Mouse (Mus musculus) limb, embryonic 13.5 days (tissue): Measurements from ENCODE around the gene Nek2. TPM values are rescaled to one million over a fixed set of nuclear protein-coding genes. Genes with fewer than 3 reads are reported as not detected.

Experiments used
- ATAC-seq: fragments of 200-750 bp; cut with Nextera tagmentation; 2 replicates; pipeline ENCODE4 v1.8.0; 2017; ENCODE audit warnings: low read depth, moderate number of reproducible peaks, moderate TSS enrichment; ENCODE audit not compliant: low FRiP score
- H3K27ac ChIP-seq: fragments of 300-500 bp; sonication (generic); 2 replicates; pipeline ENCODE4 v1.5.1; 2015; ENCODE audit warnings: inconsistent platforms, mild to moderate bottlenecking, moderate library complexity
- H3K27me3 ChIP-seq: fragments of 300-500 bp; sonication (generic); 2 replicates; pipeline ENCODE4 v1.6.1; 2015; ENCODE audit warnings: mild to moderate bottlenecking, inconsistent platforms
- H3K36me3 ChIP-seq: fragments of 300-500 bp; sonication (generic); 2 replicates; pipeline ENCODE4 v1.6.1; 2015; ENCODE audit warnings: inconsistent platforms, mild to moderate bottlenecking, moderate library complexity
- H3K4me1 ChIP-seq: fragments of 300-500 bp; sonication (generic); 2 replicates; pipeline ENCODE4 v1.6.1; 2015; ENCODE audit warnings: inconsistent platforms
- H3K4me2 ChIP-seq: fragments of 300-500 bp; sonication (generic); replicated peaks from 2 replicates; pipeline ENCODE4 v1.6.1; 2015; ENCODE audit warnings: inconsistent platforms, mild to moderate bottlenecking, moderate library complexity
- H3K4me3 ChIP-seq: fragments of 300-500 bp; sonication (generic); 2 replicates; pipeline ENCODE4 v1.5.1; 2015; ENCODE audit warnings: moderate library complexity, mild to moderate bottlenecking, inconsistent platforms
- H3K9ac ChIP-seq: fragments of 300-500 bp; sonication (generic); 2 replicates; pipeline ENCODE4 v1.6.1; 2015; ENCODE audit warnings: mild to moderate bottlenecking, inconsistent platforms
- H3K9me3 ChIP-seq: fragments of 300-500 bp; sonication (generic); 2 replicates; pipeline ENCODE4 v1.6.1; 2016; ENCODE audit warnings: inconsistent platforms
- WGBS: fragments of 180-500 bp; shearing (Covaris S2); methylation state at CpG from one replicate; pipeline ENCODE4 v1.1.7; 2015; 5-methylcytosine and 5-hydroxymethylcytosine counted together
- polyA plus RNA-seq: library from polyadenylated mRNA; unstranded; fragments of >200 nt; fragmentation: Nextera tagmentation; extraction: Ambion mirVana; gene quantifications from 2 replicates; pipeline ENCODE4 v1.2.1, GENCODE M21; 2015

The Nek2 gene
- polyA plus RNA-seq, 1 experiment from 2014 or later, result 28.4 TPM

GRCm38 (mm10) chr1:191864551-191865027 lies 43.3 kb downstream of the Nek2 start:
- no peaks in the 10 kb centered on the region for H3K27me3 ChIP-seq
- H3K4me3 ChIP-seq, result no peak overlapping the region
- H3K4me1 ChIP-seq, result no peaks in the 10 kb centered on the region
- H3K4me2 ChIP-seq, result no peak overlapping the region
- no peaks in the 10 kb centered on the region for H3K9me3 ChIP-seq
- WGBS, result 83% methylated on average over 8 of the region's 8 CpGs
- H3K36me3 ChIP-seq, result no peaks in the 10 kb centered on the region
- no peak overlapping the region for H3K27ac ChIP-seq
- no peak overlapping the region for H3K9ac ChIP-seq
- no peak for ATAC-seq

- H3K27ac ChIP-seq, result no peak overlapping the region
- H3K4me1 ChIP-seq, result no peaks in the 10 kb centered on the region
- no peak overlapping the region for H3K4me3 ChIP-seq
- H3K4me2 ChIP-seq, result no peak overlapping the region
- 74% methylated on average over 6 of the region's 6 CpGs for WGBS
- H3K27me3 ChIP-seq, result no peaks in the 10 kb centered on the region
- H3K9ac ChIP-seq, result no peak overlapping the region
- no peaks in the 10 kb centered on the region for H3K9me3 ChIP-seq
- H3K36me3 ChIP-seq, result no peaks in the 10 kb centered on the region
- no peak for ATAC-seq
Observed at GRCm38 (mm10) chr1:191872076-191872710, 50.9 kb downstream of the Nek2 start.

- H3K36me3 ChIP-seq, result no peaks in the 10 kb centered on the region
- H3K27ac ChIP-seq, result no peak overlapping the region
- H3K4me1 ChIP-seq, result peaks cover 8% of the 10 kb centered on the region
- no peak overlapping the region for H3K4me2 ChIP-seq
- no peak overlapping the region for H3K9ac ChIP-seq
- no peak for ATAC-seq
- no peaks in the 10 kb centered on the region for H3K9me3 ChIP-seq
- WGBS, result 88% methylated on average over 7 of the region's 7 CpGs
- no peak overlapping the region for H3K4me3 ChIP-seq
- H3K27me3 ChIP-seq, result no peaks in the 10 kb centered on the region
Observed at GRCm38 (mm10) chr1:191875006-191875405, 53.8 kb downstream of the Nek2 start.

- 77% methylated on average over 9 of the region's 9 CpGs for WGBS
Observed at GRCm38 (mm10) chr1:191875683-191876305, 54.5 kb downstream of the Nek2 start.

GRCm38 (mm10) chr1:191877681-191878080 lies 56.4 kb downstream of the Nek2 start:
- Histone ChIP-seq H3K4me1 (peaks cover 8% of the 10 kb centered on the region), H3K9me3 (no peaks in the 10 kb centered on the region), H3K27ac (no peak overlapping the region), H3K4me2 (no peak overlapping the region), H3K9ac (no peak overlapping the region), H3K36me3 (no peaks in the 10 kb centered on the region), H3K4me3 (no peak overlapping the region), H3K27me3 (no peaks in the 10 kb centered on the region)
- 45% methylated on average over 10 of the region's 10 CpGs for WGBS
- ATAC-seq, result no peak

More at GRCm38 (mm10) chr1:191875683-191876305, 54.5 kb downstream of the Nek2 start:
- Histone ChIP-seq H3K9ac (no peak overlapping the region), H3K9me3 (no peaks in the 10 kb centered on the region), H3K4me1 (peaks cover 8% of the 10 kb centered on the region), H3K36me3 (no peaks in the 10 kb centered on the region), H3K4me2 (no peak overlapping the region), H3K27ac (no peak overlapping the region), H3K27me3 (no peaks in the 10 kb centered on the region), H3K4me3 (no peak overlapping the region)
- no peak for ATAC-seq

- no peaks in the 10 kb centered on the region for H3K36me3 ChIP-seq
- no peak overlapping the region for H3K27ac ChIP-seq
- no peak overlapping the region for H3K9ac ChIP-seq
- no peak overlapping the region for H3K4me2 ChIP-seq
- peaks cover 8% of the 10 kb centered on the region for H3K4me1 ChIP-seq
- ATAC-seq, result no peak
- no peaks in the 10 kb centered on the region for H3K27me3 ChIP-seq
- WGBS, result 66% methylated on average over 4 of the region's 4 CpGs
- no peaks in the 10 kb centered on the region for H3K9me3 ChIP-seq
- H3K4me3 ChIP-seq, result no peak overlapping the region
Observed at GRCm38 (mm10) chr1:191878518-191878921, 57.3 kb downstream of the Nek2 start.

- no peak overlapping the region for H3K4me3 ChIP-seq
- no peaks in the 10 kb centered on the region for H3K36me3 ChIP-seq
- no peak overlapping the region for H3K9ac ChIP-seq
- H3K27me3 ChIP-seq, result no peaks in the 10 kb centered on the region
- no peak overlapping the region for H3K27ac ChIP-seq
- 91% methylated on average over 3 of the region's 3 CpGs for WGBS
- H3K4me1 ChIP-seq, result peaks cover 8% of the 10 kb centered on the region
- H3K4me2 ChIP-seq, result no peak overlapping the region
- peak; percentile 32; the same call in 1 of the 2 replicates for ATAC-seq
- H3K9me3 ChIP-seq, result no peaks in the 10 kb centered on the region
Observed at GRCm38 (mm10) chr1:191880247-191880646, 59.0 kb downstream of the Nek2 start.

- Histone ChIP-seq H3K4me2 (no peak overlapping the region), H3K27ac (no peak overlapping the region), H3K36me3 (no peaks in the 10 kb centered on the region), H3K27me3 (no peaks in the 10 kb centered on the region), H3K4me1 (peaks cover 8% of the 10 kb centered on the region), H3K9me3 (no peaks in the 10 kb centered on the region), H3K9ac (no peak overlapping the region), H3K4me3 (no peak overlapping the region)
- 50% methylated on average over 8 of the region's 8 CpGs for WGBS
- ATAC-seq, result no peak
Observed at GRCm38 (mm10) chr1:191880921-191881609, 59.8 kb downstream of the Nek2 start.

- no peaks in the 10 kb centered on the region for H3K9me3 ChIP-seq
- WGBS, result 63% methylated on average over 2 of the region's 2 CpGs
- H3K36me3 ChIP-seq, result no peaks in the 10 kb centered on the region
- H3K27ac ChIP-seq, result no peak overlapping the region
- peaks cover 8% of the 10 kb centered on the region for H3K4me1 ChIP-seq
- H3K27me3 ChIP-seq, result no peaks in the 10 kb centered on the region
- H3K4me3 ChIP-seq, result no peak overlapping the region
- no peak overlapping the region for H3K4me2 ChIP-seq
- no peak for ATAC-seq
- no peak overlapping the region for H3K9ac ChIP-seq
Observed at GRCm38 (mm10) chr1:191881663-191882062, 60.4 kb downstream of the Nek2 start.

Other genes with a start within 250 kb of the Nek2 start
- gene Dtl, start 245.9 kb upstream of the Nek2 start, polyA plus RNA-seq, result 63.2 and 68.1 TPM in 2 replicates
- 61.9 and 65.4 TPM in 2 replicates for gene Ints7, start 245.8 kb upstream of the Nek2 start, polyA plus RNA-seq
- gene Lpgat1, start 103.6 kb upstream of the Nek2 start, polyA plus RNA-seq, result 25.4 and 26.5 TPM in 2 replicates
- 1.7 and 2.5 TPM in 2 replicates for gene Slc30a1, start 85.3 kb downstream of the Nek2 start, polyA plus RNA-seq
- gene Rd3, start 155.9 kb downstream of the Nek2 start, polyA plus RNA-seq, result 0.34 and 0.60 TPM in 2 replicates